Mouse (Mus musculus) stomach, embryonic 15.5 days (tissue): ENCODE data around the gene Amz2. TPM values are rescaled to one million over a fixed set of nuclear protein-coding genes. Genes with fewer than 3 reads are reported as not detected.

Source experiments
- ATAC-seq: fragments of 200-750 bp; cut with Nextera tagmentation; 2 replicates; pipeline ENCODE4 v1.8.0; 2017; ENCODE audit warnings: low read depth, moderate number of reproducible peaks, moderate TSS enrichment; ENCODE audit not compliant: insufficient read depth, low FRiP score
- H3K27ac ChIP-seq: fragments of 300-500 bp; sonication (generic); 2 replicates; pipeline ENCODE4 v1.5.1; 2015; ENCODE audit warnings: mild to moderate bottlenecking, inconsistent platforms
- H3K27me3 ChIP-seq: fragments of 300-500 bp; sonication (generic); replicated peaks from 2 replicates; pipeline ENCODE4 v1.6.1; 2015; ENCODE audit warnings: inconsistent platforms
- H3K36me3 ChIP-seq: fragments of 300-500 bp; sonication (generic); 2 replicates; pipeline ENCODE4 v1.6.1; 2015; ENCODE audit warnings: inconsistent platforms
- H3K4me1 ChIP-seq: fragments of 300-500 bp; sonication (generic); 2 replicates; pipeline ENCODE4 v1.6.1; 2015; ENCODE audit warnings: inconsistent platforms
- H3K4me2 ChIP-seq: fragments of 300-500 bp; sonication (generic); 2 replicates; pipeline ENCODE4 v1.6.1; 2015; ENCODE audit warnings: mild to moderate bottlenecking, inconsistent platforms
- H3K4me3 ChIP-seq: fragments of 300-500 bp; sonication (generic); replicated peaks from 2 replicates; pipeline ENCODE4 v1.5.1; 2015; ENCODE audit warnings: inconsistent platforms
- H3K9ac ChIP-seq: fragments of 300-500 bp; sonication (generic); 2 replicates; pipeline ENCODE4 v1.6.1; 2015; ENCODE audit warnings: inconsistent platforms
- H3K9me3 ChIP-seq: fragments of 300-500 bp; sonication (generic); 2 replicates; pipeline ENCODE4 v1.6.1; 2016; ENCODE audit warnings: inconsistent platforms
- WGBS: fragments of 180-500 bp; shearing (Covaris S2); methylation state at CpG from one replicate; pipeline ENCODE4 v1.1.7; 2015; 5-methylcytosine and 5-hydroxymethylcytosine counted together
- polyA plus RNA-seq: library from polyadenylated mRNA; unstranded; fragments of >200 nt; fragmentation: Nextera tagmentation; extraction: Ambion mirVana; gene quantifications from 2 replicates; pipeline ENCODE4 v1.2.1, GENCODE M21; 2015

Amz2 gene
- polyA plus RNA-seq, 1 experiment from 2014 or later = 40.4 TPM

- WGBS = 72% methylated on average over 11 of the region's 11 CpGs
- H3K9ac ChIP-seq = no peak overlapping the region
- ATAC-seq = no peak
- no peaks in the 10 kb centered on the region for H3K9me3 ChIP-seq
- H3K4me3 ChIP-seq = no peak overlapping the region
- no peak overlapping the region for H3K27ac ChIP-seq
- H3K27me3 ChIP-seq = no peaks in the 10 kb centered on the region
- no peaks in the 10 kb centered on the region for H3K36me3 ChIP-seq
- H3K4me1 ChIP-seq = no peaks in the 10 kb centered on the region
- H3K4me2 ChIP-seq = no peak overlapping the region
Observed at GRCm38 (mm10) chr11:109451169-109451568, 25.4 kb downstream of the Amz2 start.

- Histone ChIP-seq H3K4me2 (no peak overlapping the region), H3K9ac (no peak overlapping the region), H3K9me3 (no peaks in the 10 kb centered on the region), H3K27ac (no peak overlapping the region), H3K4me1 (no peaks in the 10 kb centered on the region), H3K36me3 (no peaks in the 10 kb centered on the region), H3K4me3 (no peak overlapping the region), H3K27me3 (no peaks in the 10 kb centered on the region)
- no peak for ATAC-seq
- WGBS = 91% methylated on average over 5 of the region's 5 CpGs
Observed at GRCm38 (mm10) chr11:109456261-109456660, 30.5 kb downstream of the Amz2 start.

- Histone ChIP-seq H3K27me3 (no peaks in the 10 kb centered on the region), H3K27ac (no peak overlapping the region), H3K9ac (no peak overlapping the region), H3K4me2 (no peak overlapping the region), H3K9me3 (no peaks in the 10 kb centered on the region), H3K4me1 (no peaks in the 10 kb centered on the region), H3K4me3 (no peak overlapping the region), H3K36me3 (no peaks in the 10 kb centered on the region)
- WGBS = 94% methylated on average over 11 of the region's 11 CpGs
- ATAC-seq = no peak
Observed at GRCm38 (mm10) chr11:109458165-109458564, 32.4 kb downstream of the Amz2 start.

- no peaks in the 10 kb centered on the region for H3K9me3 ChIP-seq
- H3K9ac ChIP-seq = no peak overlapping the region
- no peak overlapping the region for H3K27ac ChIP-seq
- no peak overlapping the region for H3K4me3 ChIP-seq
- ATAC-seq = no peak; the same call in 1 of the 2 replicates
- H3K4me1 ChIP-seq = no peaks in the 10 kb centered on the region
- H3K27me3 ChIP-seq = no peaks in the 10 kb centered on the region
- no peaks in the 10 kb centered on the region for H3K36me3 ChIP-seq
- H3K4me2 ChIP-seq = no peak overlapping the region
- 45% methylated on average over 5 of the region's 5 CpGs for WGBS
Observed at GRCm38 (mm10) chr11:109460586-109460985, 34.8 kb downstream of the Amz2 start.

GRCm38 (mm10) chr11:109465068-109465467, 39.3 kb downstream of the Amz2 start:
- H3K27ac ChIP-seq = no peak overlapping the region
- no peak overlapping the region for H3K4me2 ChIP-seq
- 79% methylated on average over 4 of the region's 4 CpGs for WGBS
- H3K36me3 ChIP-seq = no peaks in the 10 kb centered on the region
- no peaks in the 10 kb centered on the region for H3K9me3 ChIP-seq
- H3K4me1 ChIP-seq = no peaks in the 10 kb centered on the region
- H3K9ac ChIP-seq = no peak overlapping the region
- no peak; the same call in 1 of the 2 replicates for ATAC-seq
- no peaks in the 10 kb centered on the region for H3K27me3 ChIP-seq
- H3K4me3 ChIP-seq = no peak overlapping the region

GRCm38 (mm10) chr11:109466987-109467386, 41.2 kb downstream of the Amz2 start:
- Histone ChIP-seq H3K4me1 (no peaks in the 10 kb centered on the region), H3K4me2 (no peak overlapping the region), H3K27ac (no peak overlapping the region), H3K9me3 (no peaks in the 10 kb centered on the region), H3K9ac (no peak overlapping the region), H3K27me3 (no peaks in the 10 kb centered on the region), H3K4me3 (no peak overlapping the region), H3K36me3 (no peaks in the 10 kb centered on the region)
- 42% methylated on average over 8 of the region's 8 CpGs for WGBS
- ATAC-seq = no peak

GRCm38 (mm10) chr11:109468133-109468532, 42.4 kb downstream of the Amz2 start:
- no peak for ATAC-seq
- H3K27ac ChIP-seq = no peak overlapping the region
- no peaks in the 10 kb centered on the region for H3K4me1 ChIP-seq
- H3K4me2 ChIP-seq = no peak overlapping the region
- H3K36me3 ChIP-seq = no peaks in the 10 kb centered on the region
- WGBS = 66% methylated on average over 5 of the region's 5 CpGs
- no peaks in the 10 kb centered on the region for H3K9me3 ChIP-seq
- no peak overlapping the region for H3K9ac ChIP-seq
- no peaks in the 10 kb centered on the region for H3K27me3 ChIP-seq
- no peak overlapping the region for H3K4me3 ChIP-seq

GRCm38 (mm10) chr11:109470170-109470569, 44.4 kb downstream of the Amz2 start:
- no peak overlapping the region for H3K27ac ChIP-seq
- H3K4me1 ChIP-seq = peaks cover 3% of the 10 kb centered on the region; the same call in 1 of the 2 replicates
- H3K36me3 ChIP-seq = no peaks in the 10 kb centered on the region
- ATAC-seq = no peak
- no peaks in the 10 kb centered on the region for H3K9me3 ChIP-seq
- 58% methylated on average over 9 of the region's 9 CpGs for WGBS
- no peaks in the 10 kb centered on the region for H3K27me3 ChIP-seq
- no peak overlapping the region for H3K4me2 ChIP-seq
- no peak overlapping the region for H3K4me3 ChIP-seq
- H3K9ac ChIP-seq = no peak overlapping the region

- H3K4me3 ChIP-seq = peak overlapping the region; percentile 74
Observed at GRCm38 (mm10) chr11:109470921-109471861, 45.4 kb downstream of the Amz2 start.

GRCm38 (mm10) chr11:109472171-109472691, 46.5 kb downstream of the Amz2 start:
- H3K4me2 ChIP-seq = peak overlapping the region; percentile 93
- no peaks in the 10 kb centered on the region for H3K9me3 ChIP-seq
- WGBS = under 1% methylated on average over 31 of the region's 33 CpGs
- no peaks in the 10 kb centered on the region for H3K36me3 ChIP-seq
- peak overlapping the region; percentile 92 for H3K27ac ChIP-seq
- H3K9ac ChIP-seq = peak overlapping the region; percentile 76; the same call in 1 of the 2 replicates
- peaks cover 3% of the 10 kb centered on the region; the same call in 1 of the 2 replicates for H3K4me1 ChIP-seq
- no peaks in the 10 kb centered on the region for H3K27me3 ChIP-seq
- H3K4me3 ChIP-seq = peak overlapping the region; percentile 74
- ATAC-seq = no peak

More at GRCm38 (mm10) chr11:109470921-109471861, 45.4 kb downstream of the Amz2 start:
- WGBS = 37% methylated on average over 15 of the region's 15 CpGs
- Histone ChIP-seq H3K9me3 (no peaks in the 10 kb centered on the region), H3K36me3 (no peaks in the 10 kb centered on the region), H3K27ac (peak overlapping the region; percentile 42; the same call in 1 of the 2 replicates), H3K4me1 (peaks cover 3% of the 10 kb centered on the region; the same call in 1 of the 2 replicates), H3K9ac (no peak overlapping the region), H3K27me3 (no peaks in the 10 kb centered on the region), H3K4me2 (peak overlapping the region; percentile 93)
- ATAC-seq = no peak

GRCm38 (mm10) chr11:109472821-109473170, 47.0 kb downstream of the Amz2 start:
- Histone ChIP-seq H3K9me3 (no peaks in the 10 kb centered on the region), H3K27me3 (no peaks in the 10 kb centered on the region), H3K27ac (peak overlapping the region; percentile 92), H3K4me2 (peak overlapping the region; percentile 93), H3K9ac (peak overlapping the region; percentile 76; the same call in 1 of the 2 replicates), H3K4me3 (peak overlapping the region; percentile 74), H3K36me3 (no peaks in the 10 kb centered on the region), H3K4me1 (peaks cover 3% of the 10 kb centered on the region; the same call in 1 of the 2 replicates)
- 0% methylated on average over 13 of the region's 13 CpGs for WGBS
- no peak for ATAC-seq
